ENCODE assay signal across 8 mouse cellular contexts in genomic region chr14:25636297-25636696, GRCm38 (mm10). TPM values are rescaled to one million over a fixed set of nuclear protein-coding genes. Genes with fewer than 3 reads are reported as not detected.
DNase-seq lines count a peak whose midpoint lies in the region; ATAC-seq lines count a peak whose summit lies in the region.

No protein-coding gene starts in this region.

- no peak for DNase-seq in kidney, postnatal 14 days
- DNase-seq in urinary bladder, postnatal 4 days (ENCODE audit: low spot score in 2 of 2), result no peak

- H3K4me2 ChIP-seq in kidney, embryonic 16.5 days (replicated peaks; ENCODE audit: low read depth, low read length), result no peak overlapping the region
- no peak overlapping the region for H3K4me2 ChIP-seq in forebrain, embryonic 12.5 days
- no peak overlapping the region for H3K4me2 ChIP-seq in midbrain, embryonic 12.5 days (replicated peaks)
- H3K4me2 ChIP-seq in intestine, embryonic 15.5 days (replicated peaks), result no peak overlapping the region

- no peak overlapping the region for H3K9ac ChIP-seq in kidney, embryonic 16.5 days (replicated peaks; ENCODE audit: low read length)
- 0 out of 2 replicates have a peak overlapping the region, but pooled peaks have one; percentile 12 for H3K9ac ChIP-seq in forebrain, embryonic 12.5 days
- no peak overlapping the region for H3K9ac ChIP-seq in midbrain, embryonic 12.5 days (replicated peaks)
- no peak overlapping the region for H3K9ac ChIP-seq in intestine, embryonic 15.5 days

- peak; percentile 62 for ATAC-seq in kidney, embryonic 16.5 days (ENCODE audit: low FRiP score, low TSS enrichment)
- peak; percentile 50 for ATAC-seq in cerebellum, adult (ENCODE audit: insufficient number of reproducible peaks, low FRiP score, low TSS enrichment)
- ATAC-seq in forebrain, embryonic 12.5 days (ENCODE audit: low FRiP score), result peak; percentile 74
- ATAC-seq in midbrain, embryonic 12.5 days (ENCODE audit: low FRiP score, low read depth), result 0 out of 2 replicates have a peak, but pooled peaks have one; percentile 20
- ATAC-seq in intestine, embryonic 15.5 days, result no peak
- no peak for ATAC-seq in granulocyte monocyte progenitor cell, adult 5-6 weeks (replicated peaks; ENCODE audit: poor library complexity, severe bottlenecking)

- H3K4me1 ChIP-seq in kidney, embryonic 16.5 days (ENCODE audit: insufficient read depth, low read length), result peaks cover 28% of the 10 kb centered on the region
- peaks cover 63% of the 10 kb centered on the region for H3K4me1 ChIP-seq in forebrain, embryonic 12.5 days
- H3K4me1 ChIP-seq in midbrain, embryonic 12.5 days, result peaks cover 47% of the 10 kb centered on the region
- peaks cover 18% of the 10 kb centered on the region; the same call in 1 of the 2 replicates for H3K4me1 ChIP-seq in intestine, embryonic 15.5 days (replicated peaks)

- H3K27me3 ChIP-seq in kidney, embryonic 16.5 days (ENCODE audit: insufficient read depth, low read length), result no peaks in the 10 kb centered on the region
- H3K27me3 ChIP-seq in forebrain, embryonic 12.5 days, result no peaks in the 10 kb centered on the region
- H3K27me3 ChIP-seq in midbrain, embryonic 12.5 days, result no peaks in the 10 kb centered on the region
- H3K27me3 ChIP-seq in intestine, embryonic 15.5 days (replicated peaks), result no peaks in the 10 kb centered on the region

- H3K4me3 ChIP-seq in kidney, embryonic 16.5 days (ENCODE audit: low read length), result no peak overlapping the region
- no peak overlapping the region for H3K4me3 ChIP-seq in forebrain, embryonic 12.5 days (replicated peaks)
- no peak overlapping the region for H3K4me3 ChIP-seq in midbrain, embryonic 12.5 days
- no peak overlapping the region for H3K4me3 ChIP-seq in intestine, embryonic 15.5 days (replicated peaks)

- 24% methylated on average over 7 of the region's 7 CpGs for WGBS in kidney, embryonic 16.5 days
- WGBS in forebrain, embryonic 12.5 days, result 19% methylated on average over 7 of the region's 7 CpGs
- WGBS in midbrain, embryonic 12.5 days, result 43% methylated on average over 7 of the region's 7 CpGs
- WGBS in intestine, embryonic 15.5 days, result 56% methylated on average over 7 of the region's 7 CpGs

- no peaks in the 10 kb centered on the region for H3K9me3 ChIP-seq in kidney, embryonic 16.5 days (ENCODE audit: low read length)
- H3K9me3 ChIP-seq in forebrain, embryonic 12.5 days, result no peaks in the 10 kb centered on the region
- H3K9me3 ChIP-seq in midbrain, embryonic 12.5 days, result no peaks in the 10 kb centered on the region
- H3K9me3 ChIP-seq in intestine, embryonic 15.5 days, result no peaks in the 10 kb centered on the region

- H3K36me3 ChIP-seq in kidney, embryonic 16.5 days (ENCODE audit: insufficient read depth, low read length), result peaks cover 28% of the 10 kb centered on the region
- peaks cover 72% of the 10 kb centered on the region for H3K36me3 ChIP-seq in forebrain, embryonic 12.5 days (replicated peaks)
- peaks cover 48% of the 10 kb centered on the region for H3K36me3 ChIP-seq in midbrain, embryonic 12.5 days
- H3K36me3 ChIP-seq in intestine, embryonic 15.5 days, result peaks cover 23% of the 10 kb centered on the region

- H3K27ac ChIP-seq in kidney, embryonic 16.5 days (ENCODE audit: low read length), result 0 out of 2 replicates have a peak overlapping the region, but pooled peaks have one; percentile 1
- H3K27ac ChIP-seq in forebrain, embryonic 12.5 days, result peak overlapping the region; percentile 67
- H3K27ac ChIP-seq in midbrain, embryonic 12.5 days (replicated peaks), result peak overlapping the region; percentile 52
- H3K27ac ChIP-seq in intestine, embryonic 15.5 days, result no peak overlapping the region

RNA-seq across cellular contexts. Expression of gene Ppif, which starts 57.7 kb away (rescaled TPM):
- polyA plus RNA-seq in kidney, embryonic 16.5 days (2015; fragmentation: Nextera tagmentation; extraction: Ambion mirVana), result 42.4 and 55.5 TPM in 2 replicates
- 32.4 and 35.6 TPM in 2 replicates for polyA plus RNA-seq in forebrain, embryonic 12.5 days (2016; fragmentation: Nextera tagmentation; extraction: Ambion mirVana)
- 28.7 and 29.7 TPM in 2 replicates for polyA plus RNA-seq in midbrain, embryonic 12.5 days (2016; fragmentation: Nextera tagmentation; extraction: Ambion mirVana)
- 89.9 and 90.5 TPM in 2 replicates for polyA plus RNA-seq in intestine, embryonic 15.5 days (2015; fragmentation: Nextera tagmentation; extraction: Ambion mirVana)
- 91.9 and 93.5 TPM in 2 replicates for total RNA-seq in granulocyte monocyte progenitor cell, adult 5-6 weeks (2014; fragmentation: Nextera tagmentation)
- 21.8 and 23.8 TPM in 2 replicates for total RNA-seq in granulocyte monocyte progenitor cell, adult 5-6 weeks (2017)

Comparison
In these comparisons a context has a peak if more than half of its experiments do, and no peak if none do; other contexts are left out.
1. ATAC-seq: peak in kidney, embryonic 16.5 days (single experiment), cerebellum, adult (single experiment), forebrain, embryonic 12.5 days (single experiment) and midbrain, embryonic 12.5 days (single experiment); none in intestine, embryonic 15.5 days (single experiment) and granulocyte monocyte progenitor cell, adult 5-6 weeks (single experiment).